Mouse (Mus musculus) liver, postnatal 0 days (tissue): ENCODE measurements around the gene Ttll5.

ENCODE experiments used
- CTCF ChIP-seq: sonication (generic); IDR thresholded peaks from 2 replicates; pipeline ENCODE4 v1.5.1; 2016; ENCODE audit warnings: antibody characterized with exemption, low read depth
- EP300 ChIP-seq: IDR thresholded peaks from 2 replicates; pipeline ENCODE4 v1.6.1; 2016; ENCODE audit warnings: antibody characterized with exemption, low read depth, mild to moderate bottlenecking

DNA sequence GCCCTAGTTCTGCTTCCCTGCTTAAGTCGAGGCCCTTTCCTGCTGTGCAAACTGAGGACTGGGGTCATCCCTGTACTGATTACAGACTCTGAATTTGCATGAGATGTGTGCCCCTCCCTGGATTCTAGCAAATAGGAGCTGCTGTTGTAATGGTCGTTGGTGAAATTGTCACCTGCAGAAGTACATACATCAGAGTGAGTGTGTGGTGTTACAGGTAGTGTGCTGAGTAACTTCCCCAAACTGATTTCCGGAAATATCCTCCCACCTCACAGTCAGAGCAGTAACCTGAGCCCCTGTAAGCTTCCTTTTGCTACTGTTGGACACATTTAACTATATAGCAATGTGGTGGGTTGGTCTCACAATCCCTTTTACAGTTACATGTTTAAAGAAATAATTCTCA is 131.2 kb downstream of the Ttll5 start:
- TF ChIP-seq CTCF (no peak), EP300 (no peak)
